Mouse (Mus musculus) mesoderm, embryonic 11.5 days (tissue): ENCODE measurements around the gene Gimap7.

Experiments used
- DNase-seq: peaks from one replicate; pipeline ENCODE4 v3.0.0-alpha.2; 2012; ENCODE audit warnings: low read depth, low spot score

Gimap7 gene

DNA sequence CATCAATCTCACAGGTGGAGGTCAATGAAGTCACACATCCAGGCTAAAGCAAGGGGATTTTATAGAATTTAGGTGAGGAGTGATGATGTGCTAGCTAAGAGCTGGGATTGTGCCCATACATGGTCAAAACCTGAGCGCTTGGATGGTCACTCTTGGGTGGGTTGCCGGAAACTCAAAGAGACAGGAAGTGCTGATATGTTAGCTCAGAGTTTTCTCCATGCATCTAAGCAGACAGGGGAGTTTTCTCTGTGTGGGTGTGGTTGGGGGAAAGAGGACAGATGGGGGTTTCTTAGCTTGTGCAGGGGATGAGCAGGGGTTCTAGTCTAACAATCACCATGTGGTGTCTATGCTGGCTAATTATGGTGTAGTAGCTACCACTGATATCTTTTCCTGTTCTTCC, 29.1 kb upstream of the Gimap7 start:
- DNase-seq, result no peak

GRCm38 (mm10) chr6:48692962-48693361, 25.5 kb upstream of the Gimap7 start:
- DNase-seq, result no peak

- no peak for DNase-seq
Measured at GRCm38 (mm10) chr6:48696830-48697554, 21.4 kb upstream of the Gimap7 start.

DNA sequence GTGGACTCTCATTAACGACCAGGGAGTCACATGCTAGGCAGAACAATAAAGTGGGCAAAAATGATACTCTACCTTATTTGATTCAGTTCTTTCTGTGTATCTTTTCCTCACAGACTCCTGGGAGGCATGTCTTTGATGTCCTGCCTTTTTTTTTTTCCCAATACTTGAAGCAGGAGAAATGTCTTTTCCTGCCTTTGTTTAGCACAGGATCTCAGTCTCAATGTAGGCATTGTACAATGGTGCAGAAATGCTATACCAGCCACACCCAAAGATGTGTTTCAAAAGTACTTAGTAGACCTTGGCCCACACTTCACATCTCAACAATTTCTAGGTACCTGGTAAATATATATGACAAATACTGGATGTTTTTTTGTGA, 20.9 kb upstream of the Gimap7 start:
- DNase-seq, result no peak

DNA sequence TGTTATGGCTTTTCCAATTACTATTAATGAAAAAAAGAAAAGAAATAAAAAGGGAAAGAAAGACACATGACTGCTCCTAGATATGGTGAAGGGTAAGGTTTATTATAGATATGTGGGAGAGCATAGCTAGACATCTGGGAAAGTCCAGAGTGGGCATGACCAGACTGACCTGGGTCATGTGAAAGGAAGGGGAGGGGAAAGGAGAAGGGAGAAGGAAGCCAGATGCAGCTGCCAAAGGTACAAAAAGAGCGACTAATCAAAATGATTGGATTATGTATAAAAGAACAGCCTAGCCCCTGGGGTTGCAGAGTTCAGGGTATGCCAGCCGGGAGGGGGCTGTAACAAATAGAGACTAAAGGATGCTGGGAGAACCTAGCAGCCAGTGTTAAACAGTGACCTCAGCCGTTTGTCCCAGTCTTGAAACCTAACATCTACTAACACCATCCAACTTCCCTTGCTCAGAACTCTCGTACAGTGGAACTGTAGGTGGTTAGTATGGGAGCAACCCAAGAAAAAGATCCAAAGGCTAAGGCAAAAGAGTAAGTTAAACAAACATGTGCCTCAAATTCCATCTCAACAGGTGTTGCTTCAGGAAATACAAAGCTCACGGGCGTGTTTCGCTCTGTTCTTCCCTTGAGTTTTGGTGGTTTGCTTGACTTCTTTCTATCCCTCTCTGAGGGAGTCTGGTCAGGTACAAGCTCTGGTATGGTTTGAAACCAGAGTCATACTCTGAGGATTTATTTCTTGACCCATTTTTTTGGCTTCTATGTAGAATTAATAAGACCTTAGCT, 20.2 kb upstream of the Gimap7 start:
- no peak for DNase-seq

GRCm38 (mm10) chr6:48698888-48699287, 19.5 kb upstream of the Gimap7 start:
- DNase-seq, result no peak

DNA sequence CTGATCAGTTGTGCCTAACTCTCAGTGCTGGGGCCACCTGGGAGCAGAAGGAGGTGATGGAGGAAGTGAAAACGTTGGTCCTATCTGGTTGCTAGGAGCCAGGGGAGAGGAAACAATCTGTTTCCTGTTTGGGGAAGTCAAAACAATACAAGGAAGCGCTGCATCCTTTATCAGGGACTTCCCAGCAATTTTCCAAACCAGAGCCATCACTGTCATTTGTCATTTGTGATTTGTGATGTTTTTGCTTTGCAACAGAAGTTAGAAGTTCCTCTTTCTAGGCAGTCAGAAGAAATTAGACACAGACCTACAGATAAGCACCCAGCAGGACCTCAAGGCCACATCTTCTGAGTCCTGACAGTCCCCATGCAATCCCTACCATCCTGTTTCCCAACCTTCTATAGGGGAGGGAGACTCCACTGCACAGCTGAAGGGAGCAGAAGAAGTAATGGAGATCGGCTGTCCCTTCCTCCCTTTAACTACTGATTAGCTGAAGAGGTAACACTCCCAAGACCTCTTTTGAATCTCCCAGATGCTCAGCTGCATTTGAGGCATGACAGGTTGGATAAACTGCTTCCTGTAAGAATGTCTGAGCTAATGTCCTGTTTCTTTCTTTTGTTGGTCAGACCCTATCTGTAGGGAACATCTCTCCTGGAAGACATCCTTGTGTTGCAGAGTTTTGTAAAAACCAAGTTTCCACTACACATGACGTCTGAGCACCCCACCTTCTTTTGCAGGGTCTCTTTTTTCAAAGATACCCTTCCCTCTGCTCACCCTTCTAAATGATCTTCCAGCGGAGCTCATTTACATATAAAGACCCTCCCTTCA, 18.0 kb upstream of the Gimap7 start:
- DNase-seq, result peak; percentile 27

- no peak for DNase-seq
Measured at GRCm38 (mm10) chr6:48702146-48702545, 16.3 kb upstream of the Gimap7 start.

- DNase-seq, result no peak
Measured at GRCm38 (mm10) chr6:48702601-48703000, 15.8 kb upstream of the Gimap7 start.

GRCm38 (mm10) chr6:48704146-48704545, 14.3 kb upstream of the Gimap7 start:
- DNase-seq, result no peak

- DNase-seq, result no peak
Measured at GRCm38 (mm10) chr6:48706130-48706529, 12.3 kb upstream of the Gimap7 start.

DNA sequence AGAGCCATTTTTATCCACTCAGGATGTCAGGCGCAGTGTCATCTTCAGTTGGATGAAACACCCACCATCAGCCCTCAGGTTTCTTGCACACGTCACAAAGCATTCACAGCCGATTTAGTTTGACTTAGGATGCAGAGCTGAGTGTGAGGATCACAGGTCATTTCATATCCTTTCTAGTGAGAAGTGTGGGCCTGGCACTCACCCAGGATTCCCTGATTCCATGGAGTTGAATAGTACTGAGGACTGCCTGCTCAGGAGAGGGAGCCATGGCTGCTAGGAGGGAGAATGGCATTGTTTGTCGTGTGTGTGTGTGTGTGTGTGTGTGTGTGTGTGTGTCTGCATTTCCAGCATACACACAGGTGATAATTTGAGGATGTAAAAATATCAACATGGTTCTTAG, 1.9 kb downstream of the Gimap7 start:
- DNase-seq, result no peak

DNA sequence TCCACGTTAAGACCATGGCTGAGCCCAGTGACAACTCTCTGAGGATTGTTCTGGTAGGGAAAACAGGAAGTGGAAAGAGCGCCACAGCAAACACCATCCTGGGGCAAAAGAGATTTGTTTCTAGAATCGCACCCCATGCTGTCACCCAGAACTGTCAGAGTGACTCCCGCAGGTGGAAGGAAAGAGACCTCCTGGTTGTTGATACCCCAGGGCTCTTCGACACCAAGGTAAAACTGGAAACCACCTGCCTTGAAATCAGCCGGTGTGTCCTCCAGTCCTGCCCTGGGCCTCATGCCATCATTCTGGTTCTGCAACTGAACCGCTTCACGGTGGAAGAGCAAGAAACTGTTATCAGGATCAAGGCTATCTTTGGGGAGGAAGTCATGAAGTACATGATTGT, 5.0 kb downstream of the Gimap7 start:
- no peak for DNase-seq

GRCm38 (mm10) chr6:48725476-48725875, 7.1 kb downstream of the Gimap7 start:
- no peak for DNase-seq

DNA sequence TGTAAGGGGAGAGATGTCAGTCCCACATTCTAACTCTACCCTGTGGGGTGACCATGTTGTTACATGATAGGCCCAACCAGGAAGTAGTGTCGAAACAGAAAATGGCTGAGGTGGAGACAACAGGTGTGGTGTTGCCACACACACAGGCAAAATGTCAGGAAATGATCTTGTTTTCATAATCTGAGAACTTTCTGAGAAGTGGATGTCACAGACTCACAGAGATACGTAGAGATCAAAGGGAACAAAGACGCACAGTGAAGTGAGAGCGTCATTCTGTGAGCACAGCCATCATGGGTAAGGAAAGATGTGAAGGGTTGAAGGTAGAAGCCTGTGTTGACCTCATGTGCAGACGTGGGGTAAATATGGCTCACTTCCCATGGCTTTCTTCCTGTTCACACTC, 9.3 kb downstream of the Gimap7 start:
- DNase-seq, result no peak

GRCm38 (mm10) chr6:48732864-48733304, 14.5 kb downstream of the Gimap7 start:
- no peak for DNase-seq

DNA sequence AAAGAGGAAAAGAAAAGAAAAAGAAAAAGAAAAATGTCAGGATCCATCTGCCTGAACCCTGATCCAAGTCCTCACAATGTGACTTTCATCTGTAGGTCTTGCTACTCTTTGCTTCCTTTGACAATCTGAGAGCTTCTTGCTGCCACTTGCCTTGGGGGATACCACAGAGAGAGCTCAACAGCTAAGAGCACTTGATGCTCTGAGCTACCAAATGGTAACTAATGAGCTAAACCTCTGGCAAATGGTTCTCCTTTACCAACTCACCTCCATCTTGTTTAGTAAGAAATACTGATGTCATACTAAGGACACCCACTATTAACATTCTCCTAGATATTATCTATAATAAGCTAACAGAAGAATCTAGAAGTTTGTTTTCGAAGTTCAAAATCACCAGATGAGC, 15.2 kb downstream of the Gimap7 start:
- no peak for DNase-seq

DNA sequence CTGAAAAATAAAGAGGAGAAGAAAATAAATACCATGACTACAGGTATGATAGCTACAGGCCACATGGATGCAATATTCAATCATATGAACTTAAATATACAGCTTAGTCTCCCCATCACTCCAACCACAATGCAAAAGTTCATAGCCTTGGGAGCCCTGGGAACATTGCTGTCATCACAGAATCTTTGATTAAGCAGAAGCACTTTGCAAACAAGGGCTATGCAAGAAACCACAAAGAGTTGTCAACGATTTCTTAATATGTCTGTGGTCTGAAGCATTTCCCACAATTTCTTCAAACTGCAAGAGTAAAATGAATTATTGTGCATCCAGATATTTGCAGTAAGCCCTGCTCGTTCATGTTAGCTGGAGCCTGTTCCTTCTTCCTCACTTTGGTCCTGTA, 18.6 kb downstream of the Gimap7 start:
- DNase-seq, result no peak

DNA sequence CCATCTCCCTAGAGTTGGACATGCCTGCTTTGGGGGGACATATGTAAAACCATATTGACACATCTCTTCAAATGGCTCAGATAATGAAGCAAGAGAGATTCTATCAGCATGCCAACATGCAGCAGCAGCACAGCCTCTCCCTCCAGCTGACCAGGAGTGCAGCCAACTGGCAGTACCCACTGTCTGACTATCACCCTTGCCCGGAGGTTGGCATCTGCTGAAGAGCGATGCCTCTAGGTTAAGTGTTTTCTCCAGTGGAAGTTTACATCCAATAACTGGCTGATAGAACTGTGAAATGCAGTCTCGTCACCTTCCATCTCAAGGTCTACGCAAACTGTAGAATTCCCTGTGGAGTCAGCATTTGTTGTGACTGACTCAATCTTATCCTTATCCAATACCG, 19.3 kb downstream of the Gimap7 start:
- no peak for DNase-seq

GRCm38 (mm10) chr6:48738961-48739779, 20.7 kb downstream of the Gimap7 start, which contains the start of gene Gimap1:
Gene Gimap1, plus strand, starts transcription at chr6:48739054.
- no peak for DNase-seq

DNA sequence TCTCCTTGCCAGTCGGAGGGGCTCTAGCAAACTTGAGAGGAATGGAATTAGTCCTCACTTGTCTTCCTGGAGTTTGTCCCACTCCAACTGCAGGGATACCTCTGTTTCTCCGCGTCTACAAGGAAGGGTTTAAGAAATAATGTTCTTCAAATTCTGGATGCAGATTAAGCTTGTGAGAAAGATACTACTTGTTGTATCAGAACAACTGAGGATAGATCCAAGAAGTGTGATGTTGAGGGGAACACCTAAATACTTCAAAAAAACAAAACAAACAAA, 21.3 kb downstream of the Gimap7 start:
- DNase-seq, result no peak
